Mouse (Mus musculus) heart, embryonic 16.5 days (tissue): ENCODE results near the gene Trpm5. TPM values are rescaled to one million over a fixed set of nuclear protein-coding genes. Genes with fewer than 3 reads are reported as not detected.

Experiments
- ATAC-seq: fragments of 200-750 bp; cut with Nextera tagmentation; replicated peaks from 2 replicates; pipeline ENCODE4 v1.8.0; 2017; ENCODE audit warnings: moderate number of reproducible peaks; ENCODE audit not compliant: insufficient read depth, low FRiP score; ENCODE audit errors: extremely low read depth
- H3K27ac ChIP-seq: fragments of 300-500 bp; sonication (generic); 2 replicates; pipeline ENCODE4 v1.5.1; 2014; ENCODE audit warnings: mild to moderate bottlenecking, low read length, control low read depth, moderate library complexity
- H3K27me3 ChIP-seq: fragments of 300-500 bp; sonication (generic); 2 replicates; pipeline ENCODE4 v1.6.1; 2014; ENCODE audit warnings: low read length, mixed read lengths; ENCODE audit not compliant: control insufficient read depth, insufficient read depth
- H3K36me3 ChIP-seq: fragments of 300-500 bp; sonication (generic); 2 replicates; pipeline ENCODE4 v1.6.1; 2014; ENCODE audit not compliant: control insufficient read depth, insufficient read depth
- H3K4me1 ChIP-seq: fragments of 300-500 bp; sonication (generic); 2 replicates; pipeline ENCODE4 v1.6.1; 2014; ENCODE audit warnings: low read length, mixed read lengths; ENCODE audit not compliant: control insufficient read depth, insufficient read depth
- H3K4me2 ChIP-seq: fragments of 300-500 bp; sonication (generic); 2 replicates; pipeline ENCODE4 v1.6.1; 2014; ENCODE audit warnings: low read depth, mild to moderate bottlenecking, control low read depth, low read length
- H3K4me3 ChIP-seq: fragments of 300-500 bp; sonication (generic); 2 replicates; pipeline ENCODE4 v1.5.1; 2014; ENCODE audit warnings: mild to moderate bottlenecking, control low read depth, low read length
- H3K9ac ChIP-seq: fragments of 300-500 bp; sonication (generic); 2 replicates; pipeline ENCODE4 v1.6.1; 2014; ENCODE audit warnings: low read length, control low read depth
- H3K9me3 ChIP-seq: fragments of 300-500 bp; sonication (generic); replicated peaks from 2 replicates; pipeline ENCODE4 v1.6.1; 2016; ENCODE audit warnings: low read length; ENCODE audit not compliant: control insufficient read depth
- WGBS: fragments of 180-500 bp; shearing (Covaris S2); extraction: QIAGEN DNeasy Blood & Tissue Kit; methylation state at CpG from one replicate; pipeline ENCODE4 v1.1.7; 2014; 5-methylcytosine and 5-hydroxymethylcytosine counted together
- polyA plus RNA-seq: library from polyadenylated mRNA; unstranded; fragments of >200 nt; fragmentation: Nextera tagmentation; extraction: Ambion mirVana; gene quantifications from 2 replicates; pipeline ENCODE4 v1.2.1, GENCODE M21; 2015

Trpm5 gene
- polyA plus RNA-seq, 1 experiment from 2014 or later = 3.7 TPM

DNA sequence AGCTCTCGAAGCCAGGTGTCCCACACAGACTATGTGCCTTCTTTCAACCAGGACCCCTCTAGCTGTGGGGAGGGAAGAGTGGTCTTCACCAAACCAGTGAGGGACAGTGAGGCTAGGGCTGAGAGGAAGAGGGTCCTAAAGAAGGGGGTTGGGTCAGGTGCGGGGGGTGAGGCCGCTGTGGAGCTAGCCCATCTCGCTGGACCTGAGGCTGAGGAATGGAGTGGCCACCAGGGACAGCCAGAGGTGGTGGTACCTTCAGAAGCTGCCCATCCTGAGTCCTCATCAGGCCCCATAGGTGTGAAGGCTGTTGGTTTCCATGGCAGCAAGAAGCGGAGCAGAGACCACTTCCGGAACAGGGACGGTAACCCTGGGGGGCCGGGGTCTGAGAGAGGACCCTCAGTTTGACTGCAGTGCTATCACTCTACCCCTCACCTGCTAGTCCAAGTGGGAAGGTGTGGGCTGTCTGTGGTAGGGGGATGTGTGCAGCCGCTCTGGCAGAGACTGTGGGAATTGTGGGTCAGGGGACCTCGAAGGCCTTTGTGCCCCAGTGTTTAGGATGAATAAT is 23.9 kb downstream of the Trpm5 start:
- Histone ChIP-seq H3K9me3 (no peaks in the 10 kb centered on the region), H3K36me3 (peaks cover 27% of the 10 kb centered on the region), H3K27ac (no peak overlapping the region), H3K4me2 (peak overlapping the region; percentile 89), H3K4me1 (peaks cover 17% of the 10 kb centered on the region), H3K9ac (peak overlapping the region; percentile 88), H3K27me3 (no peaks in the 10 kb centered on the region), H3K4me3 (peak overlapping the region; percentile 78)
- WGBS = 89% methylated on average over 10 of the region's 10 CpGs
- no peak for ATAC-seq

DNA sequence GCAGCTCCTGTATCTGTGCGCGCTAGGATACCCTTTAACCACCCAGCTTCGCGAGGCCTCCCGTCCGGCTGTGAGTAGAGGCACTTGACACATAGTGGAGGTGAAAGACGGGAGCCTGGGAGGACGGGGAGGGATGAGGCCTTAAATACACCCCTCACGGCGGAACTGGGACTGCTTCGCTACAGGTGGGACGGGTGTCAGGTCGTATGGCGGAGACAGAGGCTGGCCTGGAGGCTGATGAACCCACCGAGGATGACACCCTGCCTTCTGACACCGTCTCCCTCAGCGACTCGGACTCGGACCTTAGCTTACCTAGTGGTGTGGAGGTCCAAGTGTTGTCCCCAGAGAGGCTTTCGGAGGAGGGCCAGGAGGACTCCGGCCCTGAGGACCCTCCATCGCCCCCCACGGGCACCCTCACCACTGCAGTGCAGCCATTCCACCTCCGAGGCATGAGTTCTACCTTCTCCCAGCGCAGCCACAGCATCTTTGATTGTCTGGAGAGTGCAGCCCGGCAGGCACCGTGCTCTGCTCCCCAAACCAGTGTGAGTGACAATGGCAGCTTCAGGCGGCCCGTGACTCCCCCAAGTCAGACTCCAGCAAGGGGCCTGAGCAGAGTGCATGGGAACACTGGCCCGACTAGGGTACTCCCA is 24.6 kb downstream of the Trpm5 start:
- ATAC-seq = peak; percentile 4; the same call in 1 of the 2 replicates
- Histone ChIP-seq H3K9me3 (no peaks in the 10 kb centered on the region), H3K4me3 (peak overlapping the region; percentile 78), H3K27ac (peak overlapping the region; percentile 88), H3K9ac (peak overlapping the region; percentile 88), H3K4me1 (peaks cover 17% of the 10 kb centered on the region), H3K27me3 (no peaks in the 10 kb centered on the region), H3K36me3 (peaks cover 34% of the 10 kb centered on the region), H3K4me2 (peak overlapping the region; percentile 89)
- WGBS = 9% methylated on average over 30 of the region's 30 CpGs

DNA sequence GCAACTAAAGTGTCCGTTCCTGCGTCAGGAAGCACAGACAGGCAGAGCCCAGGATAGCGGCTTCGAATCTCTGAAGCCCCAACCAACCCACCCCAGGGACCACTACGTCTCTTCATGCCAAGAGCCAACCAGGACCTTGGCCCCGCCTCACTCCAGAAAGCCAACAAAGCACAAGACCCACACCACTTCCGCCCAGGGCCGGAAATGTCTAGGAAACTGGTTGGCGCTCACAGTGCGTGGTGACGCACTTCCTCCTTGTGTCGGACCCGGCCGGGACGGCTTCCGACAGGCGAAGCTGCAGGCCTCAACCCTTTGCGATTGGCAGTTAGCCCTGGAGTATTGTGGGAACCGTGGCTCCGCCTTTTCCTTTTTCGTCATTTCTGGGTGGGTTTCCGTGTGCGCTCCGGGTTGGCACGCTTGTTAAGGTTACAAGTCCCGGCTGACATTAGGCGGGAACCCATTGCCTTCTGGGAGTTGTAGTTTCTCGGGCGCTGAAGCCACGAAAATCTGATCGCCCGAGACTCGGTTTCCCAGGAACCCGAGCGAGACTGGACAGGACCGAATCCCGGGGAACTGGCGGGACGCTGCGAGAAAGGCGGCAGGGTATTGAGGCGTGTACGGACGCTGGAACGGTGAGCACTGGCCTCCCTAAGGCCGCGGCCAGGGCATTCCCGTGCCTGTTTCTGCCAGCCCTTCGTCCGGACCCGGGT is 25.4 kb downstream of the Trpm5 start, which contains the start of gene Tssc4:
Tssc4 (plus strand) TSS at position 368 of the 710 bp plus-strand sequence.
- Histone ChIP-seq H3K9me3 (no peaks in the 10 kb centered on the region), H3K4me1 (peaks cover 17% of the 10 kb centered on the region), H3K27ac (peak within 1 kb of the TSS; percentile 88), H3K4me3 (peak within 1 kb of the TSS; percentile 78), H3K9ac (peak within 1 kb of the TSS; percentile 88), H3K36me3 (peaks cover 38% of the 10 kb centered on the region), H3K4me2 (peak within 1 kb of the TSS; percentile 89), H3K27me3 (no peaks in the 10 kb centered on the region)
- ATAC-seq = peak; percentile 95
- under 1% methylated on average over 51 of the region's 51 CpGs for WGBS

- Histone ChIP-seq H3K36me3 (peaks cover 45% of the 10 kb centered on the region), H3K4me3 (peak overlapping the region; percentile 78), H3K9ac (peak overlapping the region; percentile 43), H3K4me1 (peaks cover 17% of the 10 kb centered on the region), H3K27ac (peak overlapping the region; percentile 88), H3K4me2 (peak overlapping the region; percentile 89), H3K9me3 (no peaks in the 10 kb centered on the region), H3K27me3 (no peaks in the 10 kb centered on the region)
- 48% methylated on average over 13 of the region's 13 CpGs for WGBS
- no peak for ATAC-seq
Observed at GRCm38 (mm10) chr7:143068316-143068881, 26.0 kb downstream of the Trpm5 start.

DNA sequence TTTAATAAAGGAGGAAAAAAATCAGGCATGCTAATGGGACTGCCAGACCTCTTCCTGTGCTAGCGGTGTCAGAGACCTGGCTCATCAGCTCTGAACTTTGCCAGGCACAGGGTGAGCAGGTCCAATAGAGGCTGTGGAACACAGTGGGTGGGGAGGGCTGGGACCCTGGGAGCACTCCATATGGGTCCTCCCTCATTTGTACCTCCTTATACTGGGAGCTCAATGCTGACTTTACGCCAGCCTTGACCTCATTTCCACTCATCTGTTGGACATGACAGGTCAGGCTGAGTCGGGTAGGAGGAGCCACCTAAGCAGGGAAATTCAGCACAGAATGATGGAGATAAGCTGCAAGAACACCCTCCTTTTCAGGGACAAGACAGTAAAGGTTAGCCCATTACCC is 26.5 kb downstream of the Trpm5 start:
- peaks cover 50% of the 10 kb centered on the region for H3K36me3 ChIP-seq
- no peak overlapping the region for H3K4me2 ChIP-seq
- peak overlapping the region; percentile 88 for H3K27ac ChIP-seq
- WGBS = 74% methylated on average over 3 of the region's 3 CpGs
- no peaks in the 10 kb centered on the region for H3K9me3 ChIP-seq
- H3K9ac ChIP-seq = no peak overlapping the region
- no peak overlapping the region for H3K4me3 ChIP-seq
- peaks cover 17% of the 10 kb centered on the region for H3K4me1 ChIP-seq
- no peaks in the 10 kb centered on the region for H3K27me3 ChIP-seq
- no peak for ATAC-seq

DNA sequence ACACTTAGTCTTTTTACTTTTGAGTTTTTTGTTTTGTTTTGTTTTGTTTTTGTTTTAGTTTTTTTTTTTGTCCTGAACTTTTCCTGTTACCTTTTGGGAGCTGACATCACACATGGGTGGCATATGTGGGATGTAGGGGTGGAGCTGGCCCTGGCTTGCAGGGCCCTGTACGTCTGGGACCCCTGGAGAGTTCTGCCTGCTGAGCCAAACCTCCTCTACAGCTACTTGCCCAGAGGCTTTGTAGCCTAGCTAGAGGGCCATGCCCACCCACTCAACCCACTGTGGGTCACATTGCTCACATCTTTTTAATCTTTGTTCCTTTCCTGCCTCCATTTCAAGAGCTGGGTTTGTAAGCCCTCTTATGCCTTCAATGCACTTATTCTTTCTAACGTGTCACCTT is 27.0 kb downstream of the Trpm5 start:
- H3K36me3 ChIP-seq = peaks cover 54% of the 10 kb centered on the region
- H3K4me2 ChIP-seq = no peak overlapping the region
- peaks cover 19% of the 10 kb centered on the region for H3K4me1 ChIP-seq
- no peak for ATAC-seq
- no peak overlapping the region for H3K4me3 ChIP-seq
- no peaks in the 10 kb centered on the region for H3K27me3 ChIP-seq
- whole genome bisulfite sequencing = 69% methylated on average over 2 of the region's 2 CpGs
- no peak overlapping the region for H3K9ac ChIP-seq
- H3K9me3 ChIP-seq = no peaks in the 10 kb centered on the region
- H3K27ac ChIP-seq = peak overlapping the region; percentile 5

- no peaks in the 10 kb centered on the region for H3K9me3 ChIP-seq
- H3K27me3 ChIP-seq = no peaks in the 10 kb centered on the region
- no peak overlapping the region for H3K27ac ChIP-seq
- 84% methylated on average over 2 of the region's 2 CpGs for WGBS
- ATAC-seq = no peak
- peaks cover 70% of the 10 kb centered on the region for H3K36me3 ChIP-seq
- no peak overlapping the region for H3K9ac ChIP-seq
- peaks cover 26% of the 10 kb centered on the region for H3K4me1 ChIP-seq
- no peak overlapping the region for H3K4me2 ChIP-seq
- H3K4me3 ChIP-seq = no peak overlapping the region
Observed at GRCm38 (mm10) chr7:143065692-143066091, 28.8 kb downstream of the Trpm5 start.

- peaks cover 32% of the 10 kb centered on the region for H3K4me1 ChIP-seq
- H3K4me3 ChIP-seq = no peak overlapping the region
- peaks cover 71% of the 10 kb centered on the region for H3K36me3 ChIP-seq
- H3K4me2 ChIP-seq = no peak overlapping the region
- no peaks in the 10 kb centered on the region for H3K9me3 ChIP-seq
- no peak overlapping the region for H3K9ac ChIP-seq
- no peaks in the 10 kb centered on the region for H3K27me3 ChIP-seq
- 71% methylated on average over 6 of the region's 6 CpGs for WGBS
- no peak for ATAC-seq
- no peak overlapping the region for H3K27ac ChIP-seq
Observed at GRCm38 (mm10) chr7:143064226-143064625, 30.2 kb downstream of the Trpm5 start.

- no peak for ATAC-seq
- WGBS = 62% methylated on average over 2 of the region's 2 CpGs
- H3K4me3 ChIP-seq = no peak overlapping the region
- no peaks in the 10 kb centered on the region for H3K9me3 ChIP-seq
- no peak overlapping the region for H3K4me2 ChIP-seq
- H3K27ac ChIP-seq = no peak overlapping the region
- peaks cover 64% of the 10 kb centered on the region for H3K36me3 ChIP-seq
- peaks cover 39% of the 10 kb centered on the region for H3K4me1 ChIP-seq
- no peak overlapping the region for H3K9ac ChIP-seq
- no peaks in the 10 kb centered on the region for H3K27me3 ChIP-seq
Observed at GRCm38 (mm10) chr7:143062704-143063103, 31.7 kb downstream of the Trpm5 start.
